Mouse (Mus musculus): ENCODE measurements around the gene Cnih4. TPM values are rescaled to one million over a fixed set of nuclear protein-coding genes. Genes with fewer than 3 reads are reported as not detected.

Cnih4 gene
- polyA plus RNA-seq, 1 experiment from 2014 or later, result 48.2 TPM

DNA sequence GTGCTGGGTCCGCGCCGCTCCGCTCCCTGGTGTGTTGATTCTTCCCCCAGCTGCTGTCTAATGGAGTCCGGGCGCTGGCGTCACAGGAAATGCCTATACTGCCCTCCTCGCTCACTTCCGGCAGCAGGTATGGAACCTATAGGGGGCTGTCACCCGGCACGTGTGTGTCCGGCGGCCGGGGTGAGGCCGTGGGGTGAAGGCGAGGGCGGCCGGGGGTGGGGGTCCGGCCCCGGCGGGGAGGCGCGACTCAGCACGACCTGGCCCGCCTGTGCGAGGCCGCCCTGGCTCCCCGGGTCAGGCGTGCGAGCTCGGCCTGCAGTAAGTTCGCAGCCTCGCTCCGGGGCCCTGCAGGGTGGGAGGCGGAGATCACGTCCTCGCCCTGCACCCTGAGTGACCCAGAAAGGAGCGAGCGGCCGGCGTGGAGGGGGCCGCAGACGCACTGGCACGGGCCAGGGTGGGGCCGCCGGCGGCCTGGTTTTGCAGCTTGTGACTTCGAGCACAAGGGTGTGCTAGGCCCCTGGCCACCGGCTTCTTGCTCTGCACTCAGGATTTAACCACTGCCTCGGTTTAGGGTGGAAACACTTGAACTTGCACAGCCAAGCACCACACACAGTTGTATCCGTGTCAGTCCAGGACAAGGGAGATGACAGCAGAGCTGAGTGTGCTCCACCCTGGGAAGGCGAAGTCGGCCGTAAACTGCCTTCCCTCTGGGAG, 67.6 kb downstream of the Cnih4 start, which contains the start of gene Wdr26:
Gene Wdr26, minus strand, starts transcription at position 82 of the 714 bp plus-strand sequence.
- H3K27me3 ChIP-seq (replicated peaks), result no peaks in the 10 kb centered on the region
- ATAC-seq (replicated peaks), result peak; percentile 96
- 2% methylated on average over 54 of the region's 54 CpGs for WGBS

DNA sequence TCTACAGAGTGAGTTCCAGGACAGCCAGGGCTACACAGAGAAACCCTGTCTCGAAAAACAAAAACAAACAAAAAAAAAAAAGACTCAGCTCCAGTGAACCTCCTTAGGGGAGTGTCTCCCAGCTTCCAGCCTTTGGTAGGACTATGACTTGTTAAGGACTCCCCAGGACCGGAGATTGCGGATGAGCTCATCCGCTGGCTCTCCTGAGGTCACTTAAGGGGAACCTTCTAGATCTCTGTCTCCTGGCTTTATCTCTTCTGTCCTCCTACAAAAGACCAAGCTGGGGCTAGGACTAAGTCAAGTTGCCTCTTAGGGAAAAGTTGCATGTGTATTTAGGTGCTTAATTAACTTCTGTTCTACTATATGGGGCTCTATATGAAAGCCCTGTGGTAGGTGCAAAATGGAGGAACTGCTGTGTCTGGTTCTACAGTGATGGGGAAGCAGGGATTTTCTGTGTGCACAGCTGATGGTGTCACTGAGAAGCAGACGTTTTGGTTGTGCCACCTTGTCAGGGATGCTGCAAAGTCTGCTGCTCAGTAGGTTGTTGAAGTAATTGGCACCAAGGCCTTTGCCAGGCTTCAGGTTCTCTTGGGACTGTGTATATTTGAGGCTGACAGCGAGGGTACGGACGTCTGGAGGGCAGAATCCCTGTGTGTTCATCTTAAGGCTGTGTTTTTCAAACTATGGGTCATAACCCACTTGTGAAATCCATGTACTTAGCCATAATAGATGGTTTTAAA, 70.0 kb downstream of the Cnih4 start:
- H3K4me1 ChIP-seq, result peaks cover 22% of the 10 kb centered on the region
- H3K27ac ChIP-seq, result no peak overlapping the region
- no peak overlapping the region for H3K9ac ChIP-seq
- ATAC-seq (replicated peaks), result no peak
- H3K4me3 ChIP-seq, result no peak overlapping the region
- H3K9me3 ChIP-seq, result no peaks in the 10 kb centered on the region
- H3K4me2 ChIP-seq, result no peak overlapping the region
- WGBS, result 86% methylated on average over 8 of the region's 8 CpGs
- H3K36me3 ChIP-seq (replicated peaks), result no peaks in the 10 kb centered on the region
- H3K27me3 ChIP-seq (replicated peaks), result no peaks in the 10 kb centered on the region

More for the DNA sequence above, 67.6 kb downstream of the Cnih4 start, which contains the start of gene Wdr26:
- Histone ChIP-seq H3K9ac (peak within 1 kb of the TSS; percentile 87), H3K36me3 (replicated peaks) (no peaks in the 10 kb centered on the region), H3K4me2 (peak within 1 kb of the TSS; percentile 89), H3K27ac (peak within 1 kb of the TSS; percentile 90), H3K4me3 (peak within 1 kb of the TSS; percentile 88), H3K9me3 (no peaks in the 10 kb centered on the region), H3K4me1 (peaks cover 27% of the 10 kb centered on the region)

DNA sequence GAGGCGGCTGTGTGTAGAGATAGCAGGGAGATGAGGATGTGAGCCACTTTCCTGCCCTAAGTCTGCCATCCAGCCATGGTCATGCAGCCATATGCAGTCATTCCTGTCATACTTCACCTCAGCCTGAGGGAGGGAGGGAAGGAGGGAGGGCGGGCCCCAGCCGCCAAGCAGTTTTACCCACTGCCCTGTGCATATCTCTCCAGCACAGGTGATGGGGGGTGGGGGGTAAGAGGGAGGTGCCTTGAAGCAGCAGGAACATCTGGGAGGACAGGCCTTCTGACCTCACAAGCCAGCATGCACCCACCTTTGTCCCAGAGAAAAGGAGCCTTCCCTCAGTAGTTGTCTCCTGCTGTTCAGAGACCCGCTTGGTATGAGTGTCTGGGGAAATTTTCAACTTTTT, 71.8 kb downstream of the Cnih4 start:
- Histone ChIP-seq H3K27me3 (replicated peaks) (no peaks in the 10 kb centered on the region), H3K36me3 (replicated peaks) (no peaks in the 10 kb centered on the region), H3K9me3 (no peaks in the 10 kb centered on the region), H3K9ac (no peak overlapping the region), H3K4me1 (peaks cover 10% of the 10 kb centered on the region), H3K4me2 (no peak overlapping the region), H3K4me3 (no peak overlapping the region), H3K27ac (no peak overlapping the region)
- WGBS, result 65% methylated on average over 4 of the region's 4 CpGs
- ATAC-seq (replicated peaks), result no peak

Other genes with a start within 250 kb of the Cnih4 start
- 76.7 and 79.8 TPM in 2 replicates for gene Pycr2, start 240.4 kb upstream of the Cnih4 start, polyA plus RNA-seq (2015; fragmentation: Nextera tagmentation; extraction: Ambion mirVana)
- gene Lefty1, start 209.7 kb upstream of the Cnih4 start, polyA plus RNA-seq (2015; fragmentation: Nextera tagmentation; extraction: Ambion mirVana), result 0.22 and 0.28 TPM in 2 replicates
- 1.4 and 1.8 TPM in 2 replicates for gene Tmem63a, start 202.3 kb upstream of the Cnih4 start, polyA plus RNA-seq (2015; fragmentation: Nextera tagmentation; extraction: Ambion mirVana)
- gene Ephx1, start 123.8 kb upstream of the Cnih4 start, polyA plus RNA-seq (2015; fragmentation: Nextera tagmentation; extraction: Ambion mirVana), result 5.9 and 6.0 TPM in 2 replicates
- not detected in 2 replicates for gene 9130409I23Rik, start 93.5 kb upstream of the Cnih4 start, polyA plus RNA-seq (2015; fragmentation: Nextera tagmentation; extraction: Ambion mirVana)
- gene Nvl, start 489 bp upstream of the Cnih4 start, polyA plus RNA-seq (2015; fragmentation: Nextera tagmentation; extraction: Ambion mirVana), result 43.7 and 47.1 TPM in 2 replicates
- 32.8 and 36.7 TPM in 2 replicates for gene Wdr26, start 67.3 kb downstream of the Cnih4 start, polyA plus RNA-seq (2015; fragmentation: Nextera tagmentation; extraction: Ambion mirVana)
- 10.8 and 13.7 TPM in 2 replicates for gene Cnih3, start 207.9 kb downstream of the Cnih4 start, polyA plus RNA-seq (2015; fragmentation: Nextera tagmentation; extraction: Ambion mirVana)

Data from midbrain, embryonic 15.5 days (tissue).